Mouse (Mus musculus) liver, adult (tissue): ENCODE data around the gene BC049762.

Source experiments
- GATA4 ChIP-seq: IDR thresholded peaks from 2 replicates; pipeline ENCODE4 v1.6.1; 2014; ENCODE audit warnings: mild to moderate bottlenecking, low read length; ENCODE audit not compliant: insufficient replicate concordance

Gene BC049762

DNA sequence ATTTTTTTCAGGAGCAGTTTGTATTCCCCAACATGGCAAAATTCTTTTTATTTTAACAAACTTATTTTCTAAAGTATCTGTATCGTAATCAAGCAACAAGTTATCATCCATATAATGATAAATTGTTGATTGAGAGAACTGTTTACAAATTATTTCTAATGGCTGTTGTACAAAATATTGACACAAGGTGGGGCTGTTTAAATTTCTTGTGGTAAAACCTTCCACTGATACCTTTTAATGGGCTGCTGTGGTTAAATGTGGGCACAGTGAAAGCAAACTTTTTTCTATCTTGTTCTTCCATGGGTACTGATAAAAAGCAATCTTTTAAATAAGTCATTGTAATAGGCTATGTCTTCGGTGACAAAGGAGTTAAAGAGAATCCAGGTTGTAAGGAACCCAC lies 19.9 kb downstream of the BC049762 start:
- TF ChIP-seq GATA4 = no peak

- TF ChIP-seq GATA4 = no peak
These were observed 28.2 kb downstream of the BC049762 start for GRCm38 (mm10) chr11:51234626-51235025.

DNA sequence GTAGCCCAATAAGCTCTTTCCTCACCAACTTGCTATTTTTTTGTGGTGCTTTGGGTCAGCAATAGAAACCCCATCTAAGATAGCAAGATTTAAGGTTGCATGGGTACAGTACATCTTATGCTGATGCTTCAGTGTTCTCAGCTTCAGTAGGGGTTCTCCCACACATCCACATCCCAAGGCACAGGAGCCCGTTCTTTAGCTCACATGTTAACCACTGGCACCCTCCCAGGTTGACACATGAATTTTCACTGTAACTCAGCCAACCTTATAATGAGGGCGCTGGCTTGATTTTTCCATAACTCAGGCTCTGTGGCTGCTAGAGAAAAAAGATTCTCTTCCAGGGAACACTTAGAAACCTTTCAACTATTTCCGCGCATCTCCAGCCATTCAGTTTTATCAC lies 35.7 kb downstream of the BC049762 start:
- no peak for TF ChIP-seq GATA4

DNA sequence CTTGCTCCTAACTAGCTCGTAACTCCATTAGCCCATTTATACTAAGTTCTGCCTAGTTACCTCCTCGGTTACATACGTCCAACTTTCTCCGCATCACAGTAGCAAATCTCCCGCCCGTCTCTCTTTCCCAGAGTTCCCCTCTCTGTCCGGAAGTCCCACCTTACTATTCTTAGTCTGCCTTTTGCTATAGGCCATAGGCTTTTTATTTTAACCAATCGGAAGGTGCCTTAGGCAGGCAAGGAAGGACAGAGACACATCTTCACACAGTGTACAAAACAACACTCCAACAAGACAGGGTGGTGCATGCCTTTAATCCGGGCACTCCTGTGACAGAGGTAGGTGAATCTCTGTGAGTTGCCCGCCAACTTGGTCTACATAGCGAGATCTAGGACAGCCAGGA lies 42.5 kb downstream of the BC049762 start, which contains the start of gene Gm12569:
TSS of gene Gm12569 (plus strand) at position 166 of the 400 bp plus-strand sequence.
- TF ChIP-seq GATA4 = no peak

- TF ChIP-seq GATA4 = no peak
These were observed 43.4 kb downstream of the BC049762 start for GRCm38 (mm10) chr11:51219396-51219980.

DNA sequence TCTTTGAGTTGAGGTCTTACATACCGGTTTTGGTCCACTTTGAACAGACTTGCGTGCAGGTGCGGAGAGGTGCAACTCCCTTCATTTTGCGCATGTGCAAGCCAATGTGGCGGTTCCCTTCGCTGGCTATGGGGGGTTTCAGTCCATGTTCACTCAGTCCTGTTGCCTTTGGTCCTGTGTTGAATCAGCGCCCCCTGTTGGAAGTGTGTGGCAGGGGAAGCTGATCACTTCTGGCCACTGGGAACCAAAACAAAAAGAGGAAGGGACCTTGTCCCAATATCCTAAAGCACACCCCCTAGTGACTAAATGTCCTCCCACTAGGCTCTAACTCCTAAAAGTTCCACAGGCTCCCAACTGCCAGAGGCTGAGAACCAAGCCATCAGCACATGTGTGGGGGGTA lies 48.8 kb downstream of the BC049762 start:
- no peak for TF ChIP-seq GATA4

DNA sequence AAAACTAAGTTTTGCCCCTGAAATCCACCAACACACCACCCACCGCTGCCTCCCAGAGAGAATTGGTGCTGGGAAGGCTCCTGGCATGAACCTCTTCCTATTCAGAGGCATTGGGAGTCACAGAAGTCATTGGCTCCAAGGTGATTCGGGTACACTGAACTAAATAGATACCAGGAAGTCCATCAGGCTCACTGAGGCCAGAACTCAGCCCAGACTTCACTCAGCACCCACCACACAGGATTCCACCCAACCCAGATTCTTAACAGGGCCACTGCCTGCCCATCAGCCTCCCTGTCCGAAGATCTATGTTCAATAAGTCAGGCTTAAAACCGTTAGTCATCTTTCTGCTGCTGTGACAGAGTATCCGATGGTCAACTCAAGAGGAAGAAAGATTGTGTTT lies 51.4 kb downstream of the BC049762 start:
- TF ChIP-seq GATA4 = no peak

DNA sequence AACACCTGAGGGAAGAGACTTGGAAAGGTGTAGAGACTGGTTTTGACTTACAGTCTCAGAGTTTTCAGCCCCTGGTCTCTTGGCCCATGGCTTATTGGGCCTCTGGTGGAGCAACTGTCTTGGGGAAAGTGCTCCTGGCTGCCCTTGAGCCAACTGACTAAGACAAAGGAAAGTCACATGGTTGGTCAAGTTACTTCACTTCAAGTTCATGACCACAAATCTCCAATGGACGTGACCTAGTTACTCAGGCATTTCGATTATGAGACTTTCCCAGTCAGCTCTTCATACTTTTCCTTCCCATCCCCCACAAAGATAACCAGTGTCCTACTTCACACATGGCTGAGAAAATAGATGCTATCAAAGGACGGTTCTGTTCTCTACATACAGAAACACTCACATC lies 55.1 kb downstream of the BC049762 start:
- no peak for TF ChIP-seq GATA4
